Mouse (Mus musculus): ENCODE measurements around the gene Htatsf1. TPM values are rescaled to one million over a fixed set of nuclear protein-coding genes. Genes with fewer than 3 reads are reported as not detected.
A peak's percentile ranks its signal among the peaks of the same experiment; 100 is the strongest.

Htatsf1 gene
- total and polyA plus RNA-seq, 2 experiments from 2014 or later = 43.7 to 61.1 TPM

DNA sequence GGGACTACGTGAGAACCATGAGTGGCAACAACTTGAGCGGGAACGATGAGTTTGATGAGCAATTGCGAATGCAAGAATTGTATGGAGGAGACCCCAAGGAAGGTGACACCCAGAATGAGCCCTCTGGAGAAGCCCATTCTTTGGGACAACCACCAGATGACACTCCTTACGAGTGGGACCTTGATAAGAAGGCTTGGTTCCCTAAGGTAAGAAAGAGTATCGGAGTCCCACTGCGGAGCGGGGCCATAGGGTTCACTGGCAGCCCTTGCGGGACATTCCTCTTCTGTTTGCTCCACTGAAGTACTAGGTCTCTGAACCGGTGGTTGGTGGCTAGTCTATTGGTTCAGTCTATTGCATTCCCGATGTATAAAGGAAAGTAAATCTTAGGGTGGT, 606 bp downstream of the Htatsf1 start:
- Histone ChIP-seq H3K27ac (ENCODE audit: low read depth) (peak overlapping the region; percentile 93; the same call in 1 of the 2 replicates), H3K9me3 (replicated peaks; ENCODE audit: control insufficient read depth, low read length) (no peaks in the 10 kb centered on the region), H3K36me3 (replicated peaks; ENCODE audit: control insufficient read depth, insufficient read depth, low read length) (peaks cover 22% of the 10 kb centered on the region), H3K4me1 (ENCODE audit: control insufficient read depth, insufficient read depth) (no peaks in the 10 kb centered on the region), H3K27me3 (ENCODE audit: control insufficient read depth, insufficient read depth, low read length) (no peaks in the 10 kb centered on the region), H3K4me2 (ENCODE audit: low read depth, low read length) (peak overlapping the region; percentile 69), H3K9ac (replicated peaks; ENCODE audit: low read depth, low read length) (peak overlapping the region; percentile 62), H3K4me3 (ENCODE audit: low read depth, low read length) (peak overlapping the region; percentile 70)
- WGBS = 23% methylated on average over 11 of the region's 11 CpGs
- TF ChIP-seq CTCF (IDR thresholded peaks at IDR 0.05; ENCODE audit: low read depth) = no peak
- TF ChIP-seq EP300 (IDR thresholded peaks at IDR 0.05; ENCODE audit: low read depth) = no peak
- DNase-seq (ENCODE audit: low spot score) (no peak), ATAC-seq (ENCODE audit: insufficient read depth, low read depth) (no peak)

DNA sequence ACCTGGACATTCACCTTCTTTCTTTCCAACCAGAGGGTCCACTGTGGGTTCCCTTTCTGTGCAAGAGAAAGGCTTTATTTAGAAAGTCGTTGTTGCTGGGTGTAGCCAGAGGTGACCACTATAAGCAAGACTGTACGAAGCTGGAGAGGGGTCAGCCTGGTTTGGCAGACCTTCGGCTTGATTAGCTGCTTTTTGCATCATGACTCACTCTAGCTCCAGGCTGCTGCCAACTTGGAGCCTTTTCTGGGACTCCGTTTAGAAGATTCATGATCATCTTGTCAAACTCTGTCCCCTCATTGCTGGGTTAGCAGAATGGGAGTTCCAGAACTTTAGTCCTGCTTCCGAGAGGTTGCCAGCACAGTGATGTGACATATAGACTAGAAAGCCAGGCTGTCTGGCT, 28.1 kb downstream of the Htatsf1 start:
- Histone ChIP-seq H3K36me3 (replicated peaks; ENCODE audit: control insufficient read depth, insufficient read depth, low read length) (no peaks in the 10 kb centered on the region), H3K27me3 (ENCODE audit: control insufficient read depth, insufficient read depth, low read length) (no peaks in the 10 kb centered on the region), H3K9ac (replicated peaks; ENCODE audit: low read depth, low read length) (no peak overlapping the region), H3K9me3 (replicated peaks; ENCODE audit: control insufficient read depth, low read length) (no peaks in the 10 kb centered on the region), H3K27ac (ENCODE audit: low read depth) (no peak overlapping the region), H3K4me3 (ENCODE audit: low read depth, low read length) (no peak overlapping the region), H3K4me2 (ENCODE audit: low read depth, low read length) (no peak overlapping the region), H3K4me1 (ENCODE audit: control insufficient read depth, insufficient read depth) (no peaks in the 10 kb centered on the region)
- TF ChIP-seq CTCF (IDR thresholded peaks at IDR 0.05; ENCODE audit: low read depth) = no peak
- no peak for TF ChIP-seq EP300 (IDR thresholded peaks at IDR 0.05; ENCODE audit: low read depth)
- ATAC-seq (ENCODE audit: insufficient read depth, low read depth) = no peak
- no peak for DNase-seq (ENCODE audit: low spot score)
- WGBS = 45% methylated on average over 5 of the region's 5 CpGs

DNA sequence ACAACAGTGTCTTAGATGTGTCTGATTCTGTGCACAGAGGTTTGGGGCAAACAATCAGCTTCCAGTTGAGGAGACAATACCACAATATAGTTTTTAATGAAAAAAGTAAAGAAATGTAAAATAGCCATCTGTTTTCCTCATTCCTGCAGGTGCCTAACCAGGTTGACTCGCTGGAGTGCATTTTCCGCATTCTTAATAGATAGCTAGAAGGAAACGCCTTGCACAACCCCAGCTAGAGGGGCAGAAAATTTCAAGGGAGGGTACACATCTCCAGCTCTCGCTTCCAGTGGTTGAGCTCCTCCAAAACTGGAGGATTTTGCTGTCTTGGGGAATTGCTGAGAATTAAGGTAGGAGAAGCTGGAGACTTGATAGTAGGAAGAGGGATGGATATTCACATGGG, 34.4 kb downstream of the Htatsf1 start, which contains the start of gene Vgll1:
Gene Vgll1 (plus strand): TSS at position 301 of the 400 bp plus-strand sequence.
- H3K9ac ChIP-seq (replicated peaks; ENCODE audit: low read depth, low read length) = no peak within 1 kb of the TSS
- no peaks in the 10 kb centered on the region for H3K27me3 ChIP-seq (ENCODE audit: control insufficient read depth, insufficient read depth, low read length)
- no peak within 1 kb of the TSS for H3K4me3 ChIP-seq (ENCODE audit: low read depth, low read length)
- H3K4me2 ChIP-seq (ENCODE audit: low read depth, low read length) = no peak within 1 kb of the TSS
- DNase-seq (ENCODE audit: low spot score) (no peak), ATAC-seq (ENCODE audit: insufficient read depth, low read depth) (no peak)
- no peaks in the 10 kb centered on the region for H3K4me1 ChIP-seq (ENCODE audit: control insufficient read depth, insufficient read depth)
- H3K9me3 ChIP-seq (replicated peaks; ENCODE audit: control insufficient read depth, low read length) = no peaks in the 10 kb centered on the region
- 70% methylated on average over 4 of the region's 4 CpGs for WGBS
- no peak for TF ChIP-seq CTCF (IDR thresholded peaks at IDR 0.05; ENCODE audit: low read depth)
- TF ChIP-seq EP300 (IDR thresholded peaks at IDR 0.05; ENCODE audit: low read depth) = no peak
- no peaks in the 10 kb centered on the region for H3K36me3 ChIP-seq (replicated peaks; ENCODE audit: control insufficient read depth, insufficient read depth, low read length)
- no peak within 1 kb of the TSS for H3K27ac ChIP-seq (ENCODE audit: low read depth)

DNA sequence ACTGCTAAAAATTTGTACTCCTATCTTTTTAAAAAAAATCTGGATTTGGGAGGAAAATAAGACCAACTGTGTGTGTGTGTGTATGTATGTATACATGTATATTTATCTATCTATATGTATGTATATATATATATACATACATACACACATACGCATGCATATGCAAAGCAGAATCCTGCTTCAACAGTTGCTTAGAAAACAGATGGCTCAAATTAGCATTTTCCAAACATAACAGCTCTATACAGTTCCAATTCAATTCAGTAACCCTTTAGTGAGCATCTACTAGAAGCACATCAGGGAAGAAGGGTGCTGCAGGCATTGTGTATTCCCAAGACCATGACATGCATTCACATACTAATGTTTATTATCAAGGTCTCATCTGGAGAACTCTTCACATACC, 50.0 kb downstream of the Htatsf1 start:
- WGBS = 95% methylated on average over 1 of the region's 1 CpGs
- TF ChIP-seq CTCF (IDR thresholded peaks at IDR 0.05; ENCODE audit: low read depth) = no peak
- TF ChIP-seq EP300 (IDR thresholded peaks at IDR 0.05; ENCODE audit: low read depth) = no peak
- no peak overlapping the region for H3K9ac ChIP-seq (replicated peaks; ENCODE audit: low read depth, low read length)

DNA sequence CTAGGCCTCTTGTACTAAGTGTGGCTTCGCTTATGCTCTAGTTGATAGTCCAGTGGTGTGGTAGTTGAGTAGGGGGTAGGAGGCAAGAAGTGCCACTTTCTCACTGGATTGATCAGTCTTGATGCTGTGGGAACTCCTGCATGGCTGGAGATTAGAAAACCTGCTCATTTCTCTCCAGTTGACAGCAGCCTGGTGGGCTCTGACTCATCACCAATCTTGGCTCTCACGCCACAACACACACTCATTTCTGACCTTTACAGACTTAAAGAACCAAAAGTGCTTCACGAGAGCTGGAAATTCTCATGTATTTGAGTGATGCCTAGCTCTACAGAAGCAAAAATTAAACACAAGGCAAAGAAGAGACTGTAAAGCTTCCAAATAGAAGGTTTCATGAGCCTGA, 53.6 kb downstream of the Htatsf1 start:
- H3K36me3 ChIP-seq (replicated peaks; ENCODE audit: control insufficient read depth, insufficient read depth, low read length) = no peaks in the 10 kb centered on the region
- H3K4me3 ChIP-seq (ENCODE audit: low read depth, low read length) = no peak overlapping the region
- no peaks in the 10 kb centered on the region for H3K27me3 ChIP-seq (ENCODE audit: control insufficient read depth, insufficient read depth, low read length)
- H3K27ac ChIP-seq (ENCODE audit: low read depth) = no peak overlapping the region
- H3K4me2 ChIP-seq (ENCODE audit: low read depth, low read length) = no peak overlapping the region
- no peaks in the 10 kb centered on the region for H3K9me3 ChIP-seq (replicated peaks; ENCODE audit: control insufficient read depth, low read length)
- H3K9ac ChIP-seq (replicated peaks; ENCODE audit: low read depth, low read length) = no peak overlapping the region
- no peak for TF ChIP-seq CTCF (IDR thresholded peaks at IDR 0.05; ENCODE audit: low read depth)
- TF ChIP-seq EP300 (IDR thresholded peaks at IDR 0.05; ENCODE audit: low read depth) = no peak
- no peak for ATAC-seq (ENCODE audit: insufficient read depth, low read depth)
- DNase-seq (ENCODE audit: low spot score) = no peak
- no peaks in the 10 kb centered on the region for H3K4me1 ChIP-seq (ENCODE audit: control insufficient read depth, insufficient read depth)
- 77% methylated on average over 3 of the region's 3 CpGs for WGBS

More for the DNA sequence above, 50.0 kb downstream of the Htatsf1 start:
- H3K36me3 ChIP-seq (replicated peaks; ENCODE audit: control insufficient read depth, insufficient read depth, low read length) = no peaks in the 10 kb centered on the region
- no peak for DNase-seq (ENCODE audit: low spot score)
- no peaks in the 10 kb centered on the region for H3K9me3 ChIP-seq (replicated peaks; ENCODE audit: control insufficient read depth, low read length)
- H3K4me3 ChIP-seq (ENCODE audit: low read depth, low read length) = no peak overlapping the region
- ATAC-seq (ENCODE audit: insufficient read depth, low read depth) = no peak
- no peak overlapping the region for H3K4me2 ChIP-seq (ENCODE audit: low read depth, low read length)
- no peaks in the 10 kb centered on the region for H3K27me3 ChIP-seq (ENCODE audit: control insufficient read depth, insufficient read depth, low read length)
- no peak overlapping the region for H3K27ac ChIP-seq (ENCODE audit: low read depth)
- H3K4me1 ChIP-seq (ENCODE audit: control insufficient read depth, insufficient read depth) = no peaks in the 10 kb centered on the region

Other genes starting within 250 kb of the Htatsf1 start
- not detected in 2 replicates for gene Map7d3, start 231.3 kb upstream of the Htatsf1 start, total RNA-seq (2014; rRNA removed; ENCODE audit: low replicate concordance)
- 3.0 TPM in 2 replicates for gene Map7d3, start 231.3 kb upstream of the Htatsf1 start, polyA plus RNA-seq (2015; fragmentation: Nextera tagmentation; extraction: Ambion mirVana)
- not detected in 2 replicates for gene Adgrg4, start 183.4 kb upstream of the Htatsf1 start, total RNA-seq (2014; rRNA removed; ENCODE audit: low replicate concordance)
- not detected in 2 replicates for gene Adgrg4, start 183.4 kb upstream of the Htatsf1 start, polyA plus RNA-seq (2015; fragmentation: Nextera tagmentation; extraction: Ambion mirVana)
- not detected in 2 replicates for gene Brs3, start 10.5 kb upstream of the Htatsf1 start, total RNA-seq (2014; rRNA removed; ENCODE audit: low replicate concordance)
- gene Brs3, start 10.5 kb upstream of the Htatsf1 start, polyA plus RNA-seq (2015; fragmentation: Nextera tagmentation; extraction: Ambion mirVana) = not detected in 2 replicates
- not detected in 2 replicates for gene Vgll1, start 34.5 kb downstream of the Htatsf1 start, total RNA-seq (2014; rRNA removed; ENCODE audit: low replicate concordance)
- 0.07 TPM in 1 of 2 replicates, not detected in the other for gene Vgll1, start 34.5 kb downstream of the Htatsf1 start, polyA plus RNA-seq (2015; fragmentation: Nextera tagmentation; extraction: Ambion mirVana)
- gene Cd40lg, start 158.6 kb downstream of the Htatsf1 start, total RNA-seq (2014; rRNA removed; ENCODE audit: low replicate concordance) = not detected in 2 replicates
- not detected in 2 replicates for gene Cd40lg, start 158.6 kb downstream of the Htatsf1 start, polyA plus RNA-seq (2015; fragmentation: Nextera tagmentation; extraction: Ambion mirVana)

All from heart, postnatal 0 days (tissue).